Mouse (Mus musculus): ENCODE data around the gene Camkv. TPM values are rescaled to one million over a fixed set of nuclear protein-coding genes. Genes with fewer than 3 reads are reported as not detected.

Camkv gene
- polyA plus RNA-seq (2017; shearing (Covaris generic)), result not detected

DNA sequence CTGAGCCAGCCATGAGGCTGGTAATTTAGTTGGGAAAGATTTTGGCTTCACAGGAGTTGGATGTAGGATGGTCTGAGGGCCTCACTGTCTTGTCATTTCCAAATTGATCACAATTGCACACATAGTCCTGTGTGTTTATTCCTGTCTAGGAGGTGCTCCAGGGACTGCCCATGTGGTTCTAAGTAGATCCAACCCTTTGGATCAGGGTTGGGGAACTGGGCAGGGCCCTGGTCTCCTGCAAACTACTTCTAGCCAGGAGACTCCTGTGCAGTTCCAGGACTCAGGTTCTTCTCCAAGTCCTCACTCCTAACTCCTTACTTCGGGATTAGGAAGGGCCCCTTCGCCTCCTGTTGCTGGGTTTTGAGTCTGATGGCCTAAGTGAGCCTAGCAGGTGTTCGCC, at the start of gene Camkv:
Gene Camkv (plus strand): TSS at position 301 of the 400 bp plus-strand sequence.

GRCm38 (mm10) chr9:107887804-107888266, 47.6 kb upstream of the Camkv start, which contains the start of gene Mon1a:
Gene Mon1a, plus strand, starts transcription at chr9:107888151.

DNA sequence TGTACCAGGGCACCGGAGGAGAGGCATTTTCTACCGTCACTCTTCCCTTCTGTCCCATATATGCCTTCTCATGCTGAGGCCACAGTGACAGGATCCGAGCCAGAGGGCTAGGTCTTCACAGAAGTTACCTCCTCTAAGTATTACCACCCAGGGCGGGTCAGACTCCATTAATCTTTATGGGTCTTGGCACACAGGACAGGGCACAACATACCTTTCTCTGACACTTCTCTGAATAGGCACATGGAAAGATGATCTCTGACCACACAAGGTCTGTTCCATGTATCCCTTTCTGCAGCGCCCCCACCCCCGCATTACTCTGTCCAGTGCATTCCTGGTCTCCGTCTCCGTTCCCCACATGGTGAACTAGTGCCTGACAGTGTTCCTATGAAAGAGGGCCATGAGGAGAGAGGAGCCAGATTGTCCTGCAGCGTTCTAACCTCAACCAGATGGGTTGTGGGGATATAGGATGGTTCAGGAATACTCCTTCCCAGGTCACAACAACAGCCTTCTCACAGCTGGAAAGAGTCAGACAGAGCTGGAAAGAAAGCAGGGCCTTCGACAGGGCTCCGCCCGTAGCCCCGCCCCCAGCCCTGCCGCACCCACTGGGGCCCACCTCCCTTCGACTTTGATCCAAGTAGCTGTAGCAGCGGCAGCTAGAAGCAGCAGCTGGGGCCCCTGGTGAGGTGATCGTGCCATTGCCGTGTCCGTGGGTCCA, 29.1 kb upstream of the Camkv start, which contains the start of gene Mst1r:
Gene Mst1r (plus strand): TSS at position 622 of the 715 bp plus-strand sequence.

DNA sequence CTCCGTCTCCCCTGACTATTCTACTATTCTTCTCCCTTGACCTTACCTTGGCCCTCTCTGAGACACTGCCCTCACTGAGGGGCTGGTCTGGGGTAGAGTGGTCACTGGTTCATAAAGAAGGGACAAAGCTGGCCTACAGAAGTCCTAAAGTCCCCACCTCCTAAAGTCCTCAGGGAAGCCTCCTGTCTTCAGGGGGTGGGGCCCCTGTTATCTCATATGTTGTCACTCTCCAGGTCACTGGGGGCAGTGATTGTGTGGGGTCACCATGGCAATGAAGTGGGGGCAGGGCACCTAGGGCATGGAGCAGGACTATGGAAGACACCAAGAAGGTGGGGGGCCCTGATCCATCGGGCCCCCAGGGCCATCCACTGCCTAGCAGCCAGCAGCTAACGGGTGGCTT, 7.3 kb upstream of the Camkv start, which contains the start of gene Actl11:
Gene Actl11 (plus strand): TSS at position 301 of the 400 bp plus-strand sequence.

GRCm38 (mm10) chr9:107949922-107950235, 14.4 kb downstream of the Camkv start, which contains the start of gene Traip:
Gene Traip, plus strand, starts transcription at chr9:107950136.

GRCm38 (mm10) chr9:107975399-107976386, 40.2 kb downstream of the Camkv start, which contains the start of gene Uba7:
Gene Uba7, plus strand, starts transcription at chr9:107975505.

GRCm38 (mm10) chr9:107982681-107983346, 47.3 kb downstream of the Camkv start, which contains the start of gene Gm20661:
Gene Gm20661, plus strand, starts transcription at chr9:107983058.

GRCm38 (mm10) chr9:107985131-107986119, 50.0 kb downstream of the Camkv start, which contains the start of gene Inka1:
Gene Inka1, minus strand, starts transcription at chr9:107985879.

GRCm38 (mm10) chr9:107992197-107992596, 56.7 kb downstream of the Camkv start, which contains the start of gene Cdhr4:
Gene Cdhr4, plus strand, starts transcription at chr9:107992497.

GRCm38 (mm10) chr9:107996049-107996448, 60.6 kb downstream of the Camkv start, which contains the start of gene Gm20662:
Gene Gm20662, plus strand, starts transcription at chr9:107996349.

Other genes starting within 250 kb of the Camkv start
- gene Sema3f, start 225.2 kb upstream of the Camkv start, polyA plus RNA-seq (2017; shearing (Covaris generic)), result 0.72 TPM
- 309 TPM for gene Rbm5, start 164.7 kb upstream of the Camkv start, polyA plus RNA-seq (2017; shearing (Covaris generic))
- gene Rbm6, start 62.4 kb upstream of the Camkv start, polyA plus RNA-seq (2017; shearing (Covaris generic)), result 128 TPM
- 27.7 TPM for gene Mon1a, start 47.5 kb upstream of the Camkv start, polyA plus RNA-seq (2017; shearing (Covaris generic))
- 0.25 TPM for gene Mst1r, start 28.8 kb upstream of the Camkv start, polyA plus RNA-seq (2017; shearing (Covaris generic))
- gene Actl11, start 7.2 kb upstream of the Camkv start, polyA plus RNA-seq (2017; shearing (Covaris generic)), result not detected
- gene Traip, start 14.5 kb downstream of the Camkv start, polyA plus RNA-seq (2017; shearing (Covaris generic)), result 4.1 TPM
- gene Uba7, start 39.8 kb downstream of the Camkv start, polyA plus RNA-seq (2017; shearing (Covaris generic)), result 179 TPM
- gene Gm20661, start 47.4 kb downstream of the Camkv start, polyA plus RNA-seq (2017; shearing (Covaris generic)), result not detected
- 1.8 TPM for gene Inka1, start 50.2 kb downstream of the Camkv start, polyA plus RNA-seq (2017; shearing (Covaris generic))
- 0.60 TPM for gene Cdhr4, start 56.8 kb downstream of the Camkv start, polyA plus RNA-seq (2017; shearing (Covaris generic))
- not detected for gene Gm20662, start 60.7 kb downstream of the Camkv start, polyA plus RNA-seq (2017; shearing (Covaris generic))
- gene Ip6k1, start 66.8 kb downstream of the Camkv start, polyA plus RNA-seq (2017; shearing (Covaris generic)), result 202 TPM
- gene Gmppb, start 113.6 kb downstream of the Camkv start, polyA plus RNA-seq (2017; shearing (Covaris generic)), result 14.5 TPM
- gene Amigo3, start 117.5 kb downstream of the Camkv start, polyA plus RNA-seq (2017; shearing (Covaris generic)), result 0.85 TPM
- 2.0 TPM for gene Mst1, start 144.8 kb downstream of the Camkv start, polyA plus RNA-seq (2017; shearing (Covaris generic))
- 116 TPM for gene Rnf123, start 147.7 kb downstream of the Camkv start, polyA plus RNA-seq (2017; shearing (Covaris generic))
- 71.3 TPM for gene Apeh, start 158.9 kb downstream of the Camkv start, polyA plus RNA-seq (2017; shearing (Covaris generic))

All from naive thymus-derived CD4-positive, alpha-beta T cell, adult 5 months (primary cell).